Mouse (Mus musculus): Measurements from ENCODE around the gene Mkrn1.
"Not testable (repeated sequence)": the region's sequence is repeated elsewhere in the genome, so short reads cannot be mapped to it uniquely, and the experiment has no call there.

Gene Mkrn1

DNA sequence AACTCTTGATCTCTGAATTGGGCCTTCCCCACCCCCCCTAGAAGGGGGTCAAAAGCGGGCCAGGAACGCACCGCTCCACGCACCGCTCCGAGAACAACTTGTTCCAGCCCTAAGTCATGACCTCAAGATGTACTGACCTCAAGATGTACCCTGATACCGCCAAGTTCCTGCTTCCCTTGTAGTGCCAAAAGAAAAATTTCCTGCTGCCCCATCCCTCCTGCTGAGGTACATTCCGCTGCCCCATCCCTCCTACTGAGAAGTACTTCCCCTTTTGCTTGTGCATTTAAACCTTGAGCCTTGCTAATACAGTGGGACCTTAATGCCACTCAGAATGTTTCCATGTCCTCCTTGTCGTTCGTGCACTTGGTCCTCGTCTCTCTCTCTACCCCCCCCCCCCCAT, 10.5 kb upstream of the Mkrn1 start:
- no peak for DNase-seq (ENCODE audit: low spot score in 2 of 2)

DNA sequence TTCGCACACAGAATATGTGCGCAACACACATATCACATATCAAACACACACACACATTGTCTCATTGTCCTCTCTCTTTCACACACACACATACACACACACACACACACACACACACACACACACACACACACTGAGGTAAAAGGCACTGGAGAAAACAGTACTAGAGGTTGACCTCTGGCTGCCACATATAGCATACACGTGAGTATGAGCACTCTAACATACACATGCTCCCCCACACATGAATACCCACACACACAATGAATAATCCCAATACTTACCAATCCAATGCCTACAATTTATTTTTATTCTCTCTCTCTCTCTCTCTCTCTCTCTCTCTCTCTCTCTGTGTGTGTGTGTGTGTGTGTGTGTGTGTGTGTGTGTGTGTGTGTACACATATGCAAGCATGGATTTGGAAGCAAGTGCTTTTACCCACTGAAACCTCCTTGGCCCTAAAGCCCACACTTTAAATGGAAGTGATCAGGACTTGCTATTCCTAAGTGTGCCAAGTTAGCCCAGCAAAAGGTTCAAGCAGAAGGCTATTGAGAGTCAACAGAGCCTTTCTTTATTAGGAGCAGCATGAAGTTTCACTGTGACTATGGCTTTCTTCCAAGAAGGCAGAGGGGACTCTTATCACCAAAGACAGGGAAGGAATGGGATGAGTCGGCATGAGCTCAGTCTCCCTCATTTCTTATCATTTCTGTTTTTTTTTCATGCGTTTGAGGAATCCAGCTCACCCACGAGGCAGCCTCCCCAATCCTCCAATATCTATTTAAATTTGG, 8.9 kb upstream of the Mkrn1 start:
- DNase-seq (ENCODE audit: low spot score in 2 of 2): no peak

DNA sequence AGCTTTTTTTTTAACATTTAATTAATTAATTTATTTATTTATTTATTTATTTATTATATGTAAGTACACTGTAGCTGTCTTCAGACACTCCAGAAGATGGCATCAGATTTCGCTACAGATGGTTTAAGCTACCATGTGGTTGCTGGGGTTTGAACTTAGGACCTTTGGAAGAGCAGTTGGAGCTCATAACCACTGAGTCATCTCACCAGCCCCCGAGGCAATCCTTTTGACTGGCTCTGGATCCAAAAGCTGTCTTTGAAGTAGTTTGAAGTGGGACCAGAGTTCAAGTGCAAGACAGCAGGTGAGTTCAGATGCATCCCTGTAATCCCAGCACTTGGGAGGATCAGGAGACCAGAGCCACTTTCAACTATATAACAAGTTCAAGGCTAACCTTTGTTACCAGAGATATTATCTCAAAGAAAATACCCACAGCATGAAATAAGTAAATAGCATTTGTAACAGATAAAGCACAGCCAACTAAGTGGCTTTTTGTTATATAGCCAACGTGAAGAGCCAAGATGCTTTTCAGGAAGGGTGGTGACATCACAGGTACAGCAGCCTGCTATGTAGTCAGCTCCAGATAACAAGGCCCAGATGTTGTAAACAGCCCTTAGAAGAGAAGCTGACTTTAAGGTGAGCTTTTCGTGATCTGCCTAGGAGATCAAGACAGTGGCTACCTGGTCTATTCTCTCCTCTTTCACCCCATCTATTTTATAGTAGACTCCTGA, 7.2 kb upstream of the Mkrn1 start:
- DNase-seq (ENCODE audit: low spot score in 2 of 2): no peak

DNA sequence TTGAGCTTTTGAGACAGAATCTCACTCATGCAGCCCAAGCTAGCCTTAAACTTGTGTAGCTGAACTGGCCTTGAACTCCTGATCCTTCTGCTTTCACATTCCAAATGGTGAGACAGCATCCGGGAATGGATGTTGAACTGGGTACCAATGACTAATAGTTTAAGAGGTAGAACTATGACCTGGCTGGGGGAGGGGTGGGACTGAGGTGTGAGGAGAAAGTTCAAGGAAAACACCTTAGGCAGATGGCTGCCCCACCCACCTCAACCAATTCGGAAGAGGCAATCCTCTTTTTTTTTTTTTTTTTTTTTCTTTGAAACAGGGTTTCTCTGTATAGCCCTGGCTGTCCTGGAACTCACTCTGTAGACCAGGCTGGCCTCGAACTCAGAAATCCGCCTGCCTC, 6.5 kb upstream of the Mkrn1 start:
- DNase-seq (ENCODE audit: low spot score in 2 of 2): no peak

DNA sequence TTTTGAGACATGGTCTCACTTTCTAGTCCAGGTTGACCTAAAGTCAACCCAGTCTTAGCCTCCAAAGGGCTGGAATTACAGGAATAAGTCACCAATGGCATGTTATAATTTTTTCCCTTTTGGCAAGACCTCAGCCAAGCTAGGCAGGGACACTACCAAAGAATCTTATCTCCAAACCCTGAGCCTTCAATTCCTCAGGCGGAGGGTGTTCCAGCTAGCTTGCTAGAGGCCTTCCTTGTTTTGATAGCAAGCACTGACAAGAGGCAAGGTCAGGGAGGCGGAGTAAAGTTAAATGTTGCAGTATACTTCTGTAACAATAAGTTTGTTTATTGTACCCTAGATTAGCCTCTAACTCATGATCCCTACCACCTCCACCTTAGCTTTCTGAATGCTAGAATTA, 4.9 kb upstream of the Mkrn1 start:
- no peak for DNase-seq (ENCODE audit: low spot score in 2 of 2)

DNA sequence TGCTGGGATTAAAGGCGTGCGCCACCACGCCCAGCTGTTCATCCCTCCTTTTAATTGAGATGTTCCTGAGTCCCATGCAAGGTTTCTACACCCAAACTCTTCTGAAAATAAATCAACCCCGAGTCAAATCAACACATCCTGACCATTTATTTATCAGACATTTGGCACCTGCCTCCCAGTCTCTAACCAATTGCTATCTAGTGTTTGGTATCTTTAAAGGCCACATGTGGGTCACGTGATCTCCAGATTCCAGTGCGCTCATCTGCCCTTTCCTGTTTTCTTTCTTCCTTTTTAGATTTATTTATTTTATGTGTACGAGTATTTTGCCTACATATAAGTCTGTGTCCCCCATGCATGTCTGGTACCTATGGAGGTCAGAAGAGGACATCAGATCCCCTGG, 3.4 kb upstream of the Mkrn1 start:
- DNase-seq (ENCODE audit: low spot score in 2 of 2): no peak

GRCm38 (mm10) chr6:39423130-39423551, 2.9 kb upstream of the Mkrn1 start:
- DNase-seq (ENCODE audit: low spot score in 2 of 2): peak in 1 of 2 experiments; percentile 24

DNA sequence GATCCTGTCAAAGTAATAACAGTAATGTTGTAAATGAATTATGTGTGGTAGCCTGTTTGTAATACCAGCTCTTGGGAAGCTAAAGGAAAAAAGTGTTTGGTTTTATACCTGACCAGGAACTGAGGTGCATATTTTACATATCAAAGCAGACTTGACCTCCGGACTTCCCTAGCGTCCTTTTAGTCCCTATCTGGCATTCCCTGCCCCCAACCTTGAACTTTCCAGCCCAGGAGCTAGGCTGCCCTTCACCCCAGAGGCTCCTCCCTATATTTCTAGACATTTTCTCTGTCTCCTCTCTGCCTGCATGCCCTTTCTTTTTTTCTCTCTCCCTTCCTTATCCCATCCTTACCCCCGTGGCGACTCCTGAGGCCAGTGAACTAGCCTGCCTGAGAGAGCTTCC, 605 bp upstream of the Mkrn1 start:
- no peak for DNase-seq (ENCODE audit: low spot score in 2 of 2)

DNA sequence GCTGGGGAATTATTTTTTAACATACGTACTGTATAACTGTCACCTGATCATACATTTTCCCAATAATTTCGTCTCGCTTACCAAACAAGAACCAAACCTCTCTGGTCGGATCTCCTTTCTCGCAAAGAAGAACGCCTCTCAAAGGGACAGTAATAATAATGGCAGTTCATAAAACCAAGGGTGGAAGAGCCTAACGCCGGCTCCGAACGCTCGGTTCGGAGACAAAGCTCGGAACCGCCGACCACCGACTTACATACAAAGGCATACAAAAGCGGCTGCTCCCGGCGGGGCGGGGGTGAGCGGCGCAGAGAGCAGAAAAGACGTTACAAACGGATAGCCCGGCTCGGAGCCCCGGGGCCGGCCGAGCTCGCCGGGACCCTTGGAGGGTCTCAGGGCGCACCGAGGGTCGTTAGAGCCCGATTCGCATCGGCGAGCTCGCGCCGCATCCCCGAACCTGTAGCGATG, 844 bp downstream of the Mkrn1 start:
- DNase-seq (ENCODE audit: low spot score in 2 of 2): peak in 1 of 2 experiments; percentile 44

- DNase-seq (ENCODE audit: low spot score in 2 of 2): not testable (repeated sequence)
Measured at GRCm38 (mm10) chr6:39416654-39417053, 3.6 kb downstream of the Mkrn1 start.

DNA sequence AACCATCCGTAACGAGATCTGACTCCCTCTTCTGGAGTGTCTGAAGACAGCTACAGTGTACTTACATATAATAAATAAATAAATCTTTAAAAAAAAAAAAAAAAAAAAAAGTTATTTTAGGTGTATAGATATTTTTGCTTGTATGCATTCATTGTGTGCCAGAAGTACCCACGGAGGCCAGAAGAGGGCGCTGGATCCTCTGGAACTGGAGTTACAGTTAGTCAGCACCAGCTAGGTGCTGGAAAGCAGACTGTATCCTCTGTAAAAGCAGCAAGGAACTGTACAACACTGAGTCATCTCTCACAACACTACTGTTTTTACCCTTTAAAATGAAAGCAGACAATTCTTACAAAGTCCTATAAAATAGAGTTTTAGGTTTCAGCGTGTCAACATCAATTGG, 4.5 kb downstream of the Mkrn1 start:
- DNase-seq (ENCODE audit: low spot score in 2 of 2): peak; percentile 66 to 71

DNA sequence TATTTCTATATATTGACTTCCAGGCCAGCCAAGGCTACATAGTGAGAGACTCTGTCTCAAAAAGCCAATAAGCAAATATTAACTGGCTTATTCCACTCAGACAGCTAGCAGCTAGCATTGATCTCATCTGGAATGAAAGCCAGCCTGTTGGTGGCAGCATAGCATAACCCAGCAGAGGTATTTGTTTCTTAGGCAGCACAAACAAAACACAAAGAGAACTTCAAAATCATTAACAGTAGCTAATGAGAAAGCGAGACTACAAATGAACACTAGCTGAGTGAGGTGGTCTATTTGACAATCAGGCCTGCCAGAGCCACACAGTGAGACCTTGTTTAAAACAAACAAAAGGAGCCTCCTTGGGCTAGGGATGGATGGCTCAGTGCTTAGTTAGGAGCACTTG, 6.2 kb downstream of the Mkrn1 start:
- no peak for DNase-seq (ENCODE audit: low spot score in 2 of 2)

- DNase-seq (ENCODE audit: low spot score in 2 of 2): no peak
Measured at GRCm38 (mm10) chr6:39406480-39406879, 13.8 kb downstream of the Mkrn1 start.

- no peak for DNase-seq (ENCODE audit: low spot score in 2 of 2)
Measured at GRCm38 (mm10) chr6:39403136-39403535, 17.1 kb downstream of the Mkrn1 start.

GRCm38 (mm10) chr6:39400343-39400742, 19.9 kb downstream of the Mkrn1 start:
- DNase-seq (ENCODE audit: low spot score in 2 of 2): no peak

GRCm38 (mm10) chr6:39398342-39398741, 21.9 kb downstream of the Mkrn1 start:
- DNase-seq (ENCODE audit: low spot score in 2 of 2): no peak

- no peak for DNase-seq (ENCODE audit: low spot score in 2 of 2)
Measured at GRCm38 (mm10) chr6:39397046-39397445, 23.2 kb downstream of the Mkrn1 start.

GRCm38 (mm10) chr6:39395916-39396315, 24.3 kb downstream of the Mkrn1 start:
- no peak for DNase-seq (ENCODE audit: low spot score in 2 of 2)

DNA sequence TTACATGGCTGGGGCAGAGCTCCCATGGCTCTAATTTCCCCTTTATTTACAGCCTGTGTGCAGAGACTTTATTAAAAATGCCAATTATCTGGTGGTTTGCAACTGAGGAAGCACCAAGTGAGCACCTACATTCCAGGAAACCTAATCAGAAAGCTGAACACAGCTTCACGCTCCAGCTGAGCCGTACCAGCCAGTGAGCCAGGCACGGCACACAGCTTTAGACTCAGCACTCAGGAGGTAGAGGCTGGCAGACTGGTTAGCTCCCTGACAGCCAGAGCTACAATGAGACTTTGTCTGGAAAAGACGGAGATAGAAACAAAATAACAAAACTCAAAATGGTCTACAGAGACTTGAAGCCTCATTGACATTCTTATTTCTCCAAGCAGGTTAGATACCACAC, 24.8 kb downstream of the Mkrn1 start:
- DNase-seq (ENCODE audit: low spot score in 2 of 2): no peak

- no peak for DNase-seq (ENCODE audit: low spot score in 2 of 2)
Measured at GRCm38 (mm10) chr6:39389988-39390387, 30.3 kb downstream of the Mkrn1 start.

GRCm38 (mm10) chr6:39381125-39381880, 39.0 kb downstream of the Mkrn1 start, which contains the start of gene Rab19:
Rab19 (plus strand) TSS chr6:39381175.
- no peak for DNase-seq (ENCODE audit: low spot score in 2 of 2)

- DNase-seq (ENCODE audit: low spot score in 2 of 2): no peak
Measured at GRCm38 (mm10) chr6:39380276-39380675, 40.0 kb downstream of the Mkrn1 start.
